Mouse (Mus musculus): ENCODE results near the gene Grin2a. TPM values are rescaled to one million over a fixed set of nuclear protein-coding genes. Genes with fewer than 3 reads are reported as not detected.
A peak's percentile ranks its signal among the peaks of the same experiment; 100 is the strongest.

Gene Grin2a
- total RNA-seq, 2 experiments from 2014 or later = 51.3 to 52.3 TPM

DNA sequence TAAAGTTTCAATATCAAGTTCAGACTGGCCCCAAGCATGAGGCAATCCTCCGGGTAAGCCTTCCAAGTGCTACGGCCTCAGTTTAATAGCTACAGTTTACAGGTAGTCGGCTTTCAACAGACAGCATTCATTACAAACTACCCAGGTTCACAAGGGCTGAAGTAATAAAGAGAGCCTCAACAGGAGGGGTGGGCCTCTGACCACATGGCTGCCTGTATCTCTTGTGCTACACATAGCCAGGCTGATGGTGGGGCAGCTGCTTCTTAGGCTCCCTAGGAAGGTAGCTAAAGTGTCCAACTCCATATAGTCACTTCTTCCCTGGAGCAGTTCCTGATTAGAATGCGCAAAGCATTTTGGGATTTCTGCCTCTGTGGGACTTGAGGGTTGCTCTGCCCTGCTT, 109.2 kb downstream of the Grin2a start:
- DNase-seq = no peak
- intact Hi-C loops (cut with DNase I) = no loop called here

DNA sequence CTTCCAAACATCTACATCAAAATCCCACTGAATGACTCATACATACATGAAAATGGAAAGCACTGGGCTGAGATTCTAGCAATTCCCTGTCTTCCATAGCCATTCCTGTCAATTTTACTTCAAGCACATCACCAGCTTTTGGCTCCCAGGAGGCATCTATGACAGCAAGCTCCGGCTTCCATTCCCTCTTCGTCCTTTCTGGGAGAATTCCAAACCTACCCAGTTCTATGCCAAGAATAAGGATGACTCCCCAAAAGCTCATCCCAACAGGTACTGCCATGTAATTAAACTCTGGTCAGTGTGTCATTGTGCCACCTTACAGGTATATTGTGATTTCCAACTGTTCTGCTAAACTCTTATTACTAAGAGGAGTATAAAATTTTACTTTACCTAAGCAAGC, 111.2 kb downstream of the Grin2a start:
- no peak for DNase-seq
- intact Hi-C loops (cut with DNase I) = no loop called here

DNA sequence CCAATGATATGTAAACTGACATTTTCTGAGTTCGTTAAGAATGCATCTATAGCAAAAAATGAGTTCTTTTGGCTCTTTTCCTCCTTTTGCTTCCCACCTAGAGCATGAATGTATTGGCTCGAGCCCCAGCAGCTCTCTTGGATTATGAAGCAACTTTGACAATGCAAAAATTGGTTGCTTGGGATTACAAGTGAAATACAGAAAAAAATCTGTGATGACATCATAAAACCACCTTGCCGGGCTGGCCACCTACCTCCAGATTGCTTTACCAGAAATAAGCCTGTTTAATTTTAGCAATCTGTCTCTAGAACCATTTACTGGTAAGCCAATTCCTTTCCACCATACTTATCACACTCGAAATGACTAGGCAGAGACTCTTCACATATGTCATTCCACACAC, 112.9 kb downstream of the Grin2a start:
- DNase-seq = no peak
- intact Hi-C loops (cut with DNase I) = no loop called here

DNA sequence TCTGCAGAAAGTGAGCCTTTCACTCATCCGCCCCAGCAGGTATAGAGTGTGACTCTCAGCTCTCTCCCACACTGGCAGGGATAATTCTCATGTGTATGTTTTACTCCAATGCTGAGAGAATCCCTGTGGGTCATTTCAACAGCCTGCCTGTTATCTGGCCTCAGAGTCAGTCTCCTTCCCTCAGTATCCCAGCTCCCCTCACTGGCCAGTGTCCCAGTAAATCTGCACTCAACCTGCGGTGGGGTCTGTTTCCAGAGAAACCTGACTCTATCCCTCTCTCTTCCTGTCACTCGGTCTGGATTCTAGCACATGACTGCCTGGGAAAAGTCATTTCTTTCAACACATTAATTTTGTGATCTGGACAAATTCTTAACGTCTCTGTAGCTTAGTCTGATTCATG, 122.4 kb downstream of the Grin2a start:
- intact Hi-C loops (cut with DNase I) = no loop called here

DNA sequence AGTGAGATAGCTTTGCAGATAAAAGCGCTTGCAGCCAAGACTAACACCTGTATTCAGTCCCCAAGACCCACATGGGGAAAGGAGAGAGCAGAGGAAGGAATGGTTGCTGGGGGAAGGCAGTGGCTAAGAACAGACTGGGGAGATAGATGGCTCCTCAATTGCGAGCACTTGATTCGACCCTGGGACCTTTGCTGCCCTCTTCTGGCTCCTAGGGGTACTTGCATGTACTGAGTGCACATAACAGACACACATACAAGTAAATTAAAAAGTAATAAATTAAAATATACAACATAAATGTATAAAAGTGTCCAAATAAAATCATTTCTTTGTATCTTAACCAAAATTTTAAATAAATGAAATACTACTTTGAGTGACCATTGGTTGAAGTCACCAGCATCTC, 129.7 kb downstream of the Grin2a start:
- DNase-seq = no peak
- intact Hi-C loops (cut with DNase I) = no loop called here

More for the DNA sequence above, 122.4 kb downstream of the Grin2a start:
- no peak for DNase-seq

DNA sequence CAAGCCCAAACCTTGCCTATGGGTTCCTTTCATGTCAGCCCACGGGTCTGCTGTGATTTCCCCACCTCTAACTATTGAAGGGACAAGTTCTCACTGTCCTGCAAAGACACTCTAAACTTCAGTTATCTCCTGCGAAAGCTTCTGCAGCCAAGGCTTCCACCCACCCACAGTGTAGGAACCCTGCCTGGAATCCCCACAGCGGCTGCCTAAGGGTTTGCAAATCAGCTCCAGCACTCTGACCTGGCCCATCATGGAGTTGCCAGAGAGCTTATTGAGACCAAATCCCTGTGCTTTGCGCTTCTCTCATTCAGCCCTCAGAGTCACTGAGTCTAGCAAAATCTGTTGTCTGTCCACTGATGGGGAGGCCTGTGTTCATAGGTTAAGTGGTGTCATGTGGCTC, 130.3 kb downstream of the Grin2a start:
- intact Hi-C loops (cut with DNase I) = no loop called here
- no peak for DNase-seq

DNA sequence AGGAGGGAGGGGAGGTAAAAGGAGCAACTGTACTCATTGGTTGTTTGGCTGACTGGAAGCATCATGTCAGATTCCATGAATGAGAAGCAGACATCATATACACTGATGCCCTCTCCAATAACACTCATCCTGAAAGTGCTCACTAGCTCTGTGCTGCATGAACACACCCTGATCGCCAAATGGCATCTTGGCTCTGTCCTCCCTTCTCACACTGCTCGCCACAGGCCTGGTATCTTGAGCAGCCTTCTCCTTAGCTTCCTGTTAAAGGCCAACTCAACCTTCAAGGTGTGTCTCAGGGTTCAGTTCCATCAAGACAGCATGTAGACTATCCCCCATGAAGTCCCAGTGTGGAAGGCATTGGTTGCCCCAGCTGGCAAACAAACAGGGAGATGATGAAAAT, 137.6 kb downstream of the Grin2a start:
- intact Hi-C loops (cut with DNase I) = no loop called here
- DNase-seq = no peak

DNA sequence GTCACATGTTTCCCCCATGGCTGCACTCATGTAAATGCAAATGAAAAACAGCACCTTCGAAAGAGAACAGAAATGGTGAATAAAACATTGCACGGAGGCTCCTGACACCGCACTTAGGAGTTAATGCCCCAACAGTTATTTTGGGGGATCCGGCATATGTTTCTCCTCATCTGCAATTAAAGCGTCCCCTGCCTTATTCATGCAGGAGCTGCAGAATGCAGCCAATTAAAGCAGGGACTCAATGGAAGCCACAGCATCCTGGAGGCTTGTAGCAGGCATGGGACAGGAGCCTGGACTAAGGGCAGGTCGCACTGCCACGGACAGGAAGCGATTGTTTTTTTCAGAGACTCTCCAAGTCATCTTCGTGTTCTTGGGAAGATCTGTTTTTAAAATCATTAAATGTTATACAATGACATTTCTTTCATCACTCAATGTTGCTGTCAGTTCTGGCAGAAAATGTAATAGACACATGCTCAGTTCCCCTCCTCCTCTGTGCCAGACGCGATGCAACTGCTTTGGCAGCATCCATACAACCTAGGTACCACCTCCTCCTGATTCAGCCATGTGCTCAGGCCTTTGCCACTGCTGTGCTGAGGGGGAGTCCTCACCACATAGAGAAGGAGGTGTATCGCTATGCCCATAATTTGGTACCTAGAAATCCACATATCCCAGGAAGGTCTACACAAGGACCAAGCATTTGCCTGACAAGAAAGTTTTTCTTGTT, 143.9 kb downstream of the Grin2a start:
- intact Hi-C loops (cut with DNase I) = no loop called here
- DNase-seq = no peak

DNA sequence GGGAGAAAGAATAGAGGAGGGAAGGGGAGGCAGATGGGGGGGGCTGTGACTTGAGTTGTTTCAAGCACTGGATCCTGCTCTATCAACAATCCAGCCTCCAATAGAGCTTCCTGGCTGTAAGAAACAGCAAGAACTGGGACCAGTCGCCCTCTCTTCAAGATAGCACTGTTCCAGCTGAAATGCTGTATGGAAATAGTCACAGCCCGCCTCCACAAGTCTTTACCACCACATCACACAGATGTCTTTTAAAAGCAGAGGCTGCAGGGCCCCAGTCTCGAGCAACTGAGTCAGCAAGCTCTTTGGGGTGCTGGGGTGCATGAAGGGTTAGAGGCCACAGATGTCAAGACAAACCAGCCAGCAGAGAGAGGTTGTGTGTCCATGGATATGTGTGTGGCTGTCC, 153.9 kb downstream of the Grin2a start:
- intact Hi-C loops (cut with DNase I) = no loop called here
- no peak for DNase-seq

DNA sequence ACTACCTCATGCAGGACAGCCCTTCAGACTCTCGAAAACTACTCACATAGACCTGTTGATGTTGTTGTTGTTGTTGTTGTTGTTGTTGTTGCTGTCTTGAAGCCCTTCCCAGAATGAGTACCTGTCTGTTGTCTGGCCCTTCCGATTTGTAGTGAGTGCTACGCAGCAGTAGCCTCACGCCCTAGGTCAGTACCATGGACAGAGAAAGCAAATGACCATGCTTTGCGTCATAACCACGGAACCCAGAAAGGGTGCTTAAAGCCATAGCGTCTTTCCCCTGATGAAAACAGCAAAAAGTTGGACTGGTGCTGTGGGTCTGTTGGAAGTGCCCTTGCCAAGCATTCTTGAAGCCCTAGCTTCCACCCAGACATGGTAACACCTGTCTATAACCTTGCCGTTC, 158.8 kb downstream of the Grin2a start:
- intact Hi-C loops (cut with DNase I) = no loop called here
- no peak for DNase-seq

DNA sequence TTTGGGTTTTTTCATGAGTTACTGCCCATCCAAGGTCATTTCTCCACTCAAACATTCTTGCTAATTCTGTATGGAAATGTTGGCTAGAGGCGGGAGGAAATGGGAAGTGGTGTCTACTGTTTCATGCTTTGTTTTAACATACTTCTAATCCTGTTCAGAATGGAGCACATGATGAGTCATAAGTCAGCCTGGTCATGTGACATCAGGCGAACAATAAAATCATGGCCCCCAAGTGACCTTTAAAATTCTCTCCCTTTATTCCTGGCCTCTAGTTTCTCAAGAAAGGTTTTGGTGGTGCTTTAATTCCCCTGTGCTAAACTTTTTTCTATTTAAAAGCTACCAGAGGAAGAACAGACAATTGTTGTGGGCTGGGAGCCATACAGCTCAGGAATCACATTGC, 161.1 kb downstream of the Grin2a start:
- DNase-seq = no peak
- intact Hi-C loops (cut with DNase I) = no loop called here

DNA sequence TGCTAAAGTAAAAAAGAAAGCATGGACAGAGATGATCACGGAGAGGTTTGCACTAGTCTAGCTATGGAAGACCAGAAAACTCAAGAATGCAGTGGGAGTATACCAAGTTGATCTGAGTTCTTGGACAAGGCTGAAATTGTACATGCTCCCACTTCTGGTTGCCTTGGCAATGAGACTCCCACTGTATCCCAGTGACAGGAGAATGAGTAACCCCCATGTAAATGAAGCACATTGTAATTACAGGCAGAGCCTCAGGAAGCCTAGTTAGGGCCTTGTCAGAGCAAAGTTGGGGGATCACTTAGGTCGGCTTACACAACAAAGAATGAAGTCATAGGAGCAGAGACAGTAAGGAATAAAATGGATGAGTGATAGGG, 170.3 kb downstream of the Grin2a start:
- intact Hi-C loops (cut with DNase I) = no loop called here

DNA sequence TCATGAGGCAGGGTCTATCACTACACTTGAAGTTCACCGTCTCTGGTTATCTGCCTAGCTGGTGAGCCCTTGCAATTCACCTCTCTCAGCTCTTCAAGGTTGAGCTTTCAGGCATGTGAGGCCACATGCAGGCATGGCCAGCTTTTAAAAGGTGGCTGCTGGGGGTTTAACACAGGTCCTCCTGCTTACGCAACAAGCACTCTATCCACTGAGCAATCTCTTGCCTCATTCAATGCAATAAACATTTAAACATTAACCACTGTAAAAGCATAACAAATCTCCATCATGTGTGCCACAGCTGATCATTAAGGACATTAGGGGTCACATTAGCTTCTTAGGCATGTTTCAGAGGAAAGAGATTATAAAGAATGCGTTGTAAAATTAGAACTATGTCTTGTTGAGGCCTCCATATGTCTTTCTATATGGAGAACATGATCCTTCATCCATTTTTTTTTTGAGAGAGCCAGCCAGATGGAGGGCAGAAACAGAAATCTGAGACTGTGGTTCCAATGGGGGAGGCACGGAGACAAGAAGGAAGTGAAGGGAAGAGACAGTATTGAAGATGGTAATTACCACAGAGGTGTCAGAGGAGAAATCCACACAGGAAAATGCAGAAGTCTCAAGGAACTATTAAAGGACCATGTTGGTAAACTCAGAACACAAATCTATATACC, 170.8 kb downstream of the Grin2a start:
- intact Hi-C loops (cut with DNase I) = no loop called here
- no peak for DNase-seq

More for the DNA sequence above, 170.3 kb downstream of the Grin2a start:
- DNase-seq = no peak

DNA sequence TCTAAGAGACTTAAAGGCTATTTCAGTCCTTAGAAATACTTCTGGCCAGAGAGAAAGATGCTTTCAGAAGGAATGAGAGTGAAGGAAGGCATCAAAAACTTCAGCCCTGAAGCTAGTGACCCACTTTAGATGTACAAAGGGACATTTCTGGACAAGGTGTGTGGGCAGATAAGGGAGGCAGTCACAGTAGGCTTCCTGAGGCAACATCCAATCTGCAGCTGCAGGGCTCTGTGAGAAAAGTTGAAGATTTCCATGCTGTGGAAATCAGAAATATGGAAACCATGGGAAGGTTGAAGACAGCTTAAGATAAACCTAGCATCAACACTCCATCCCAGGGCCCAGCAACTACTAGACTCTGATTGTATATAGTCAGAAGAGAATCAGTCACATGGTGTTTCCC, 171.7 kb downstream of the Grin2a start:
- intact Hi-C loops (cut with DNase I) = no loop called here
- no peak for DNase-seq

DNA sequence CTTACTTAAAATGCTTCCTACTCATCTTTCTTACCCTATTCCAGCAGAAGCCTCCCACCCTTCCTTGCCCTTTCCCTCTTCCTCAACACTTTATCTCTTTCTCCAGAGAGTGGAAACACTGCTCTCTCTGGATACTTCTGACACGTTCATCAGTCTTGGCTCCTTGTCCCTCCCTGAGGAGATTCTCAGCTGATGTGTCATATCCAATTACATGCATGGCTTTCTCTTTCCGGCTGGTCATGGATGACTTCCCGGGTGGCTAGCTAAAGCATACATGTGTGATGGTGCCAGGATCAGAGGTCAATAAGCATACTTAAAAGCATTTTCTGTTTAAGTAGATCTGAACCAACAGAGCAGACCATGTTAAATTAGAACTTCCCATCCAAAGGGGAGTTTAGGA, 175.9 kb downstream of the Grin2a start:
- DNase-seq = peak; percentile 47
- intact Hi-C loops (cut with DNase I) = no loop called here

DNA sequence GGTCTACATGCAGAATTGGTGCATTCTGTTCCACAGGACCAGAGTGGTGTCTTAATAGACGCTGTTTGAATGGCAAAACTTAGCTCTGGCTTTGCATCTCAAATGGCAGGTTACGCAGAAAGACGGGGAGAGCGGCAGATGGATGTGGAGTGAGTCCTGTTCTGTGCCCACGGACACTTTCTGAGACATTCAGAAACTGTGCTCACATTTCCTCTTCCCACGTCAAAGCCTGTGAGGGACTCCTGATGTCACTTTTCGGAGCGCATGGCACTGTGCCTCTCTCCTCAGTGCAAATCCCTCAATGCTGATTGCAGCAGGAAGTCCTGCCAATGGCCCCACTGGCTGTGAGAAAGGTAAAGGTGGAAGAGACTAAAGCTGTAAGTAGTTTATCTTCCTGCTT, 194.0 kb downstream of the Grin2a start:
- no peak for DNase-seq
- intact Hi-C loops (cut with DNase I) = no loop called here

DNA sequence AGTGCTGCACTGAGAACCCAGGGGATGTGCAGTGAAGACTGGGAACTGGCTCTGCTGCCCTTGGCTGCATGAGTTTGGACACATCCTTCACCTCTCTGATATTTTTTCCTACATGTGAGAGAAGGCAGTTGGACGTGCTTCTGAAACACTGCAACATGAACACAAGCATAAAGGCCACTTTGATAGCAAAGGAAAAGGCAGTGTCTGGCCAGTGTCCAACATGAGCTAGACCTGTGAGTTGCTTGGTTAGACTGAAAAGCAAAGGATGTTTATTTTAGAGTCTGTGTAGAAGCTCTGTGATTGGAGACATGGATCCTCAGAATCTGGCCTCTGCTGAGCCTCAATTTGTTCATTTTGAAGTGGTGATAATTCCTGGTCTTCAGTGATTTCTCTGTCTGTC, 195.1 kb downstream of the Grin2a start:
- intact Hi-C loops (cut with DNase I) = no loop called here
- no peak for DNase-seq

DNA sequence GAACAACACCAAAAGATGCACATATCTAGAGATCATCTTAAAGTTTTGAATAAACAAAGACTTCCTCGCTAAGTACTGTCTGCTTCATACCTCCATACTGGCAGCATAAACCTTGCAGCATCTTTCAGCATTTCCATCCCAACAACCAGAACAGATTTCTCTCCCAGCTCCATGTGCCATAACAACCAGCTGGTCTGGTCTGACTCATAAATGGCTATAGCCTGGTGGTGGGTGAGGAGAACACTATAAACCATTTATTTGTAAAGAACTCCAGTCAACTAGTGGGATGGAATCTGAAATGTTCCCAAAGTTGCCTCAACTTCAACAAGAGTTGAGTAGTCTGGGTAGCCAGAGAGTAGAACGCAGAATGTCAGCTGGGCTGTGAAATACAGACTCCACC, 202.4 kb downstream of the Grin2a start:
- intact Hi-C loops (cut with DNase I) = no loop called here

DNA sequence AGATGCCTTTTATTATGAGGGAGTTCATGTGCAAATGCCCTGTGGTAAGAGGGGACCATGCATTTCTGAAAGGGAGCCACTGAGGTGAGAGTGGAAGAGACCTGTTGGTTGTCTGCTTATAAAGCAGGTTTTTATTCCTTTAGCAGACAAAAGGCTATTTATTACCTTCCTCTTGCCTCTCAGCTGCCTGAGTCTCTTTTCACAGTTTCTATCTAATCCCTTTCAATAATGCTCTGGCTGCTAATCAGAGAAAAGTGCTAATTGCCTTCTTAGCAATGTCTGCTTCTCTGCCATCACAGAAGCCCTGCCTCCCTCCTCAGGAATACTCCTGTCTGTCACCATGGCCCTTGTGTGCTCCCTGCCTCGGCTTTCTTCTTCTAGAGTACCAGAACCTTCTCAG, 209.1 kb downstream of the Grin2a start:
- intact Hi-C loops (cut with DNase I) = no loop called here
- DNase-seq = no peak

More for the DNA sequence above, 202.4 kb downstream of the Grin2a start:
- no peak for DNase-seq

DNA sequence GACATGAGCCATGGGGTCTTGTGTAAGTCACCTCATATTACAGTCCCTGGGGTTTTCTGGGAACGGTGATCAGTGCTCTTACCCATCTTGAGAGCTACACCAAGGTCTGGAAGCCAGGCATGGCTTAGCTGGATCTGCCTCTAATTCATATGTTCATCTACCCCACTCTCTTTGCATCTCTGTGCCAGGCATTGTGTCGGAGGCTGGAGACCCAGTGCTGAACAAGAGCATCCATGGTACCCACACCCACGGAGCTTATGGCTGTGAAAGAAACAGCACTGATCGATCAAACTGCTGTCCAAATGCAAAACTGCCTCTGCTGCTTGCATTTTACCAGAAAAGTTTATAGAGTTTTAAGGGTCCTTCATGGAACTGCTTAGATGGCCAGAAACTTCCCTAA, 209.5 kb downstream of the Grin2a start:
- intact Hi-C loops (cut with DNase I) = no loop called here

DNA sequence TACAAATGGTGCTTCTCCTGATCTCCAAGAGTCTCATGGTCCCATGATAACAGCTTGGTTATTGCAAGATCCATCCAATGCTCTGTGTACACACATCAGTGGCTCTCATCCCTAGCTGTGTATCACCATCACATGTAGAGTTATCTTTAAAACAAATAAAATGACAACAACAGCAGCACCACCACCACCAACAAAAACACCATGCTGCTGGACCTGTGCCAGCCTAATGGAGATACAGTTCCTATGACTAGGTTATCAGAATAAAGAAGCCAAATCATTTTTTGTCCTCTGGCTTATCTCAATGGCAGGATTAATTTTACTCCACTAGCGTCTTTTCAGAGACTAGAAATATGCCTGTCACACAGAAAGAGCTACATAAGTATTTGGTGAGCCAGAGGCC, 226.4 kb downstream of the Grin2a start:
- intact Hi-C loops (cut with DNase I) = no loop called here

More for the DNA sequence above, 209.5 kb downstream of the Grin2a start:
- no peak for DNase-seq

DNA sequence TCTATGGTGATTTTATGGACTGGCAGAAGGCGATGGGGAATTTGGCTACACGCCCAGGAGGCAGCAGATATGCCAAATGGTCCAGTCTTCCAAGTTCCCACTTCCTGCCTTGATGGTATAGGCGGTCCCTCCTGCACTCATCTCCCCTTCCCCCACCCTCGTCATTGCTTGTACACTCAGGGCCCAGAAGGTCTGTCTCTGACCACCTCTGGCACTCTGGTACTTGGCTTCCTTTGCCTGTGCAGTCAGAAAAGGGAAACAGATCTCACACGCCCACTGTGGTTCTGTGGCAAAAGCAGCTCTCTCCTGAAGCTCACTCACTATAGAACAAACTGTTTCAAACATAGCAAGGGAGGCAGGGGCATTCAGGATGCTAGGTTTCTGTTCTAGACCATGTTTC, 227.0 kb downstream of the Grin2a start:
- intact Hi-C loops (cut with DNase I) = no loop called here

More for the DNA sequence above, 226.4 kb downstream of the Grin2a start:
- DNase-seq = no peak

DNA sequence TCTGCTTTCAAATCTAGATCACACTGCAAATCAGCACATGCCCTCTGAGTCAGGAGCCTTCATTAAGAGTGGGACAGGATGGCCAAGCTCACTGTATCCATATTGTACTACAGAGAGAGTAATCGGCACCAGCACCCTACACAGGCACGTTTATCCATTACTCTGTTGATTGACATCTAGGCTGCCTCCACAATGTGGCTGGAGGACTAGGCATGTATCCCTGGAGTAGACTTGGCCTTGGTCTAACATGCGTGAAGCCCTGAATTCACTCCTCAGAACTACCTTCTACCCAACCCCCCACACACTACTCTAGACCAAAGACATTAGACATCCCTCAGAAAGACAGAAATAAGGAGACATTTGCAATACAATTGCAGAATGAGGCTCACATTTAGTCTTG, 227.4 kb downstream of the Grin2a start:
- intact Hi-C loops (cut with DNase I) = no loop called here
- DNase-seq = peak; percentile 7

More for the DNA sequence above, 227.0 kb downstream of the Grin2a start:
- peak; percentile 89 for DNase-seq
